Mouse (Mus musculus) liver, adult 2 months (tissue): ENCODE results near the gene Trabd2b.

Source experiments
- CTCF ChIP-seq: fragments of 200-500 bp; IDR thresholded peaks from 2 replicates; pipeline ENCODE4 v1.5.1; 2011; ENCODE audit warnings: low read depth, low read length, control low read depth
- POLR2A ChIP-seq: fragments of 200-500 bp; IDR thresholded peaks from 2 replicates; pipeline ENCODE4 v1.6.1; 2011; ENCODE audit warnings: low read length, control low read depth; ENCODE audit not compliant: insufficient read depth; ENCODE audit errors: extremely low read depth

GRCm38 (mm10) chr4:114367005-114367404, 39.5 kb upstream of the Trabd2b start:
- TF ChIP-seq CTCF (no peak), POLR2A (no peak)
